Mouse (Mus musculus): ENCODE results near the gene Sesn2. TPM values are rescaled to one million over a fixed set of nuclear protein-coding genes. Genes with fewer than 3 reads are reported as not detected.

Gene Sesn2
- total and polyA plus RNA-seq, 3 experiments = 9.6 to 27.5 TPM; not detected in 1

DNA sequence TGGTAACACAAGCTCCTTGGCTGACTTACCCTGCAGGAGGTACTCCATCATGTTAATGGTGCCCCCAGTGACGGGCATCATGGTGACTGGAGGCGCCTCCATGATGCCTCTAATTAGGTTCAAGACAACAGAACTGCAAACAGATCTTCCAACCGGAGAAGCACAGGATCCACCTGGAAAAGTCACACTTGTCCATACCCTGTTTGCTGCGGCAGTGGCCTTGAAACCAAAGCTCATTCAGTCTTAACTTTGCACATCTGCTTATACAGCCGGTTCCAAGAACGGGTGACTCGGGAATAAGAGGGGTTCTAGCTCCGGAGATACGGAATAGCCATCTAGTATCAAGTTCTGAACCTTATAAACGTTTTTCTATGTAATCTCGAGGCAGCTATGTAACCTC is 47.5 kb downstream of the Sesn2 start:
- TF ChIP-seq POLR2AphosphoS2 (IDR thresholded peaks at IDR 0.05; ENCODE audit: low read length) (no peak), ZMIZ1 (IDR thresholded peaks at IDR 0.05; ENCODE audit: low read depth, low read length) (no peak), MEF2A (IDR thresholded peaks at IDR 0.05; ENCODE audit: extremely low read depth, insufficient replicate concordance, low read depth, low read length, poor library complexity, severe bottlenecking) (no peak), MXI1 (IDR thresholded peaks at IDR 0.05; ENCODE audit: low read depth, low read length) (no peak), SIN3A (IDR thresholded peaks at IDR 0.05; ENCODE audit: low read length) (no peak), ELF1 (IDR thresholded peaks at IDR 0.05; ENCODE audit: low read depth, low read length) (no peak), HCFC1 (IDR thresholded peaks at IDR 0.05; ENCODE audit: low read depth, low read length) (no peak), KAT2A (conservative IDR thresholded peaks at IDR 0.05; ENCODE audit: low read depth, low read length) (no peak), JUND (IDR thresholded peaks at IDR 0.05; ENCODE audit: low read depth, low read length) (no peak), GABPA (IDR thresholded peaks at IDR 0.05; ENCODE audit: low read depth, low read length) (no peak), SMC3 (IDR thresholded peaks at IDR 0.05; ENCODE audit: low read depth, low read length) (no peak), ZKSCAN1 (IDR thresholded peaks at IDR 0.05; ENCODE audit: low read depth, low read length) (no peak), MAZ (IDR thresholded peaks at IDR 0.05; ENCODE audit: low read depth, low read length) (no peak), CHD2 (IDR thresholded peaks at IDR 0.05; ENCODE audit: low read length) (no peak), ETS1 (IDR thresholded peaks at IDR 0.05; ENCODE audit: low read depth, low read length) (no peak), E2F4 (IDR thresholded peaks at IDR 0.05; ENCODE audit: borderline replicate concordance, low read depth, low read length) (no peak), POLR2A (IDR thresholded peaks at IDR 0.05; ENCODE audit: control insufficient read depth in 1 of 2, insufficient read depth in 1 of 2, low read depth in 1 of 2, low read length in 2 of 2, poor library complexity in 1 of 2) (no peak), RAD21 (IDR thresholded peaks at IDR 0.05; ENCODE audit: low read depth, low read length) (no peak), ZC3H11A (IDR thresholded peaks at IDR 0.05; ENCODE audit: low read depth, low read length) (no peak)
- Histone ChIP-seq H3K4me1 (ENCODE audit: control insufficient read depth in 1 of 2, insufficient read depth in 2 of 2, low read length in 2 of 2) (peaks cover 0 to 9% of the 10 kb centered on the region in 2 experiments; a peak in 3 of 4 replicates), H3K9ac (ENCODE audit: control insufficient read depth, low read depth, low read length, poor library complexity, severe bottlenecking) (peak overlapping the region; percentile 72), H3K79me2 (ENCODE audit: control insufficient read depth, insufficient read depth, low read length, poor library complexity) (peaks cover 39% of the 10 kb centered on the region), H3K36me3 (ENCODE audit: control insufficient read depth in 1 of 2, insufficient read depth in 2 of 2, low read length in 2 of 2) (peaks cover 2 to 20% of the 10 kb centered on the region in 2 experiments; a peak in 3 of 4 replicates), H3K4me3 (ENCODE audit: control insufficient read depth in 1 of 2, insufficient read depth in 1 of 2, low read depth in 2 of 2, low read length in 2 of 2) (peak overlapping the region; percentile 69 to 78), H3K9me3 (replicated peaks; ENCODE audit: insufficient read depth, low read length) (no peaks in the 10 kb centered on the region), H3K27me3 (ENCODE audit: control insufficient read depth in 1 of 2, insufficient read depth in 2 of 2, low read length in 2 of 2) (no peaks in the 10 kb centered on the region), H3K27ac (ENCODE audit: control insufficient read depth, low read depth, low read length) (peak overlapping the region; percentile 69)
- peak; percentile 56 for DNase-seq (ENCODE audit: low read depth, low spot score)

DNA sequence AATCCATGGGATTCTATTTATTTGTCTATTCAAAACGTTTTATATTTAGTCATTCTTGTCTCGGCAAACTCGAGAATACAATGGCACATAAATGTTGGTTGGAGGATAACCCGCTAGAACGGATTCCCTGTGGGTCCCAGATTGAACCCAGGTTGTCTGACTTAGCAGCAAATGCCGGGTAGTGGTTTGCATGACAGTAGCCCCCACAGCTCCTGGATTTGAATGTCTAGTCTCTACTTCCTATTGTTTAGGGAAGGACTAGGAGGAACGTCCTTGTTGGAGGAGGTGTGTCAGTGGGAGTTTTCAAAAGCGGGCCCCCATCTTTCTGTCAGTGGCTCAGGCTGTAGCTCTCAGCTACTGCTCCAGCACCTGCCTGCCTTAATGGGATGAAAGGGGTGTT is 50.1 kb downstream of the Sesn2 start:
- no peaks in the 10 kb centered on the region for H3K9me3 ChIP-seq (replicated peaks; ENCODE audit: insufficient read depth, low read length)
- peaks cover 0 to 9% of the 10 kb centered on the region in 2 experiments; a peak in 3 of 4 replicates for H3K4me1 ChIP-seq (ENCODE audit: control insufficient read depth in 1 of 2, insufficient read depth in 2 of 2, low read length in 2 of 2)
- peaks cover 2 to 20% of the 10 kb centered on the region in 2 experiments; a peak in 3 of 4 replicates for H3K36me3 ChIP-seq (ENCODE audit: control insufficient read depth in 1 of 2, insufficient read depth in 2 of 2, low read length in 2 of 2)

More for the DNA sequence above, 50.1 kb downstream of the Sesn2 start:
- no peak overlapping the region for H3K4me3 ChIP-seq (ENCODE audit: control insufficient read depth in 1 of 2, insufficient read depth in 1 of 2, low read depth in 2 of 2, low read length in 2 of 2)
- no peak overlapping the region for H3K9ac ChIP-seq (ENCODE audit: control insufficient read depth, low read depth, low read length, poor library complexity, severe bottlenecking)
- no peak for DNase-seq (ENCODE audit: low read depth, low spot score)
- H3K79me2 ChIP-seq (ENCODE audit: control insufficient read depth, insufficient read depth, low read length, poor library complexity) = peaks cover 39% of the 10 kb centered on the region
- H3K27ac ChIP-seq (ENCODE audit: control insufficient read depth, low read depth, low read length) = no peak overlapping the region
- no peaks in the 10 kb centered on the region for H3K27me3 ChIP-seq (ENCODE audit: control insufficient read depth in 1 of 2, insufficient read depth in 2 of 2, low read length in 2 of 2)
- no peak for TF ChIP-seq CTCF (IDR thresholded peaks at IDR 0.05 in 2 of 3, conservative IDR thresholded peaks at IDR 0.05 in 1 of 3; ENCODE audit: control insufficient read depth in 1 of 3, insufficient read depth in 1 of 3, low read depth in 2 of 3, low read length in 3 of 3, poor library complexity in 1 of 3, severe bottlenecking in 1 of 3)
- no peak for TF ChIP-seq POLR2A (IDR thresholded peaks at IDR 0.05; ENCODE audit: control insufficient read depth in 1 of 2, insufficient read depth in 1 of 2, low read depth in 1 of 2, low read length in 2 of 2, poor library complexity in 1 of 2)
- no peak for TF ChIP-seq MYC (IDR thresholded peaks at IDR 0.05; ENCODE audit: low read depth, low read length)
- no peak for TF ChIP-seq POLR2AphosphoS2 (IDR thresholded peaks at IDR 0.05; ENCODE audit: low read length)
- no peak for TF ChIP-seq POLR2AphosphoS5 (IDR thresholded peaks at IDR 0.05; ENCODE audit: borderline replicate concordance, low read depth, low read length)
- TF ChIP-seq ZNF384 (IDR thresholded peaks at IDR 0.05; ENCODE audit: low read depth, low read length) = no peak
- no peak for TF ChIP-seq TBP (IDR thresholded peaks at IDR 0.05; ENCODE audit: low read depth, low read length)
- TF ChIP-seq CHD1 (IDR thresholded peaks at IDR 0.05; ENCODE audit: low read depth, low read length) = no peak
- no peak for TF ChIP-seq TCF12 (IDR thresholded peaks at IDR 0.05; ENCODE audit: low read depth, low read length)
- TF ChIP-seq MAX (IDR thresholded peaks at IDR 0.05; ENCODE audit: low read length) = no peak
- no peak for TF ChIP-seq RAD21 (IDR thresholded peaks at IDR 0.05; ENCODE audit: low read depth, low read length)
- no peak for TF ChIP-seq ZMIZ1 (IDR thresholded peaks at IDR 0.05; ENCODE audit: low read depth, low read length)
